Mouse (Mus musculus): ENCODE measurements around the gene Pros1. TPM values are rescaled to one million over a fixed set of nuclear protein-coding genes. Genes with fewer than 3 reads are reported as not detected.

Gene Pros1
- polyA plus RNA-seq, 1 experiment from 2014 or later, result 16.0 TPM

GRCm38 (mm10) chr16:62942418-62943410 lies 88.6 kb downstream of the Pros1 start:
- H3K4me1 ChIP-seq, result no peaks in the 10 kb centered on the region
- H3K27ac ChIP-seq (replicated peaks), result no peak overlapping the region
- no peak overlapping the region for H3K4me3 ChIP-seq
- ATAC-seq (ENCODE audit: extremely low read depth, insufficient number of reproducible peaks, low FRiP score, low TSS enrichment), result no peak
- H3K36me3 ChIP-seq, result no peaks in the 10 kb centered on the region
- no peak overlapping the region for H3K9ac ChIP-seq
- no peak overlapping the region for H3K4me2 ChIP-seq
- no peaks in the 10 kb centered on the region for H3K9me3 ChIP-seq
- no peaks in the 10 kb centered on the region for H3K27me3 ChIP-seq (replicated peaks)
- 75% methylated on average over 16 of the region's 16 CpGs for WGBS

DNA sequence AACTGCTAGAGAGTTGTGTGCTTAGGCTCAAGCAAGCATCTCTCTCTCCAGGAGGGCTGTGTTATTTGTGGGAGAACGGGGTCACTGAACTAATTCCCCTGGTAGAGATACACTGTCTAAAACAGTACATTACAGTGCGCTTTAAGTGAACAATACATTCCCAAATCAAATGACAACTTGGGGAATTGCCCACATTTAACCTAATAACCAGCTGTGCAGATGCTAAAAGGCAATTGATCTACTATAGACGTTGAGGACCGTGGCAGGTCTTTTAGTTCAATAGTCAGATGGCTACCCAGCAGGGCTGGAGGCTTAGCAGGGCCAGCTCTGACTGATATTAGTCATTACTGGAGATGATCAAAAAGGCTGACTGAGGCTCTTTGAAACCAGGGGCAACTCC lies 104.4 kb downstream of the Pros1 start:
- H3K4me1 ChIP-seq, result no peaks in the 10 kb centered on the region
- no peak overlapping the region for H3K27ac ChIP-seq (replicated peaks)
- H3K9ac ChIP-seq, result no peak overlapping the region
- H3K36me3 ChIP-seq, result no peaks in the 10 kb centered on the region
- 83% methylated on average over 4 of the region's 4 CpGs for WGBS
- ATAC-seq (ENCODE audit: extremely low read depth, insufficient number of reproducible peaks, low FRiP score, low TSS enrichment), result no peak
- no peak overlapping the region for H3K4me3 ChIP-seq
- H3K9me3 ChIP-seq, result no peaks in the 10 kb centered on the region
- no peak overlapping the region for H3K4me2 ChIP-seq
- no peaks in the 10 kb centered on the region for H3K27me3 ChIP-seq (replicated peaks)

GRCm38 (mm10) chr16:62964361-62964763 lies 110.3 kb downstream of the Pros1 start:
- H3K9ac ChIP-seq, result no peak overlapping the region
- no peak overlapping the region for H3K27ac ChIP-seq (replicated peaks)
- H3K4me1 ChIP-seq, result no peaks in the 10 kb centered on the region
- H3K36me3 ChIP-seq, result no peaks in the 10 kb centered on the region
- H3K4me3 ChIP-seq, result no peak overlapping the region
- no peaks in the 10 kb centered on the region for H3K27me3 ChIP-seq (replicated peaks)
- no peak for ATAC-seq (ENCODE audit: extremely low read depth, insufficient number of reproducible peaks, low FRiP score, low TSS enrichment)
- H3K4me2 ChIP-seq, result no peak overlapping the region
- 73% methylated on average over 6 of the region's 6 CpGs for WGBS
- H3K9me3 ChIP-seq, result no peaks in the 10 kb centered on the region

- no peak for ATAC-seq (ENCODE audit: extremely low read depth, insufficient number of reproducible peaks, low FRiP score, low TSS enrichment)
- Histone ChIP-seq H3K27me3 (replicated peaks) (no peaks in the 10 kb centered on the region), H3K4me3 (no peak overlapping the region), H3K4me2 (no peak overlapping the region), H3K27ac (replicated peaks) (no peak overlapping the region), H3K9me3 (no peaks in the 10 kb centered on the region), H3K9ac (no peak overlapping the region), H3K36me3 (no peaks in the 10 kb centered on the region), H3K4me1 (no peaks in the 10 kb centered on the region)
- WGBS, result 48% methylated on average over 1 of the region's 1 CpGs
These were observed 117.7 kb downstream of the Pros1 start for GRCm38 (mm10) chr16:62971673-62972332.

DNA sequence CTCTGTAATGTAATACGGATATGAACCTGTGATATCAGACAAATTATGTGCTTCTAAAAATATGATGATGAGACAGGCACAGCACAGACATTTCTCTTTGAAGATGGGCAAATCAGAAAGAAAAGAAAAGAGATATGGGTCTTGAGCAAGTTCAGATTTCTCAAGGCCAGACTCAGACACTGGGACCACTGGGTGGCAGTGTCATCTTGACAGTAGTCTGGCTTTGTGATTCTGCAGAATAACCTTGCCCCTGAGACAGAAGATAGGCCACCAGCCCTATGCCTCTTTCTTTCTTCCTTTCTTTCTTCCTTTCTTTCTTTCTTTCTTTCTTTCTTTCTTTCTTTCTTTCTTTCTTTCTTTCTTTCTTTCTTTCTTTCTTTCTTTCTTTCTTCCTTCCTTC lies 120.8 kb downstream of the Pros1 start:
- Histone ChIP-seq H3K4me2 (no peak overlapping the region), H3K4me3 (no peak overlapping the region), H3K27me3 (replicated peaks) (no peaks in the 10 kb centered on the region), H3K36me3 (no peaks in the 10 kb centered on the region), H3K9ac (no peak overlapping the region), H3K27ac (replicated peaks) (no peak overlapping the region), H3K9me3 (no peaks in the 10 kb centered on the region), H3K4me1 (no peaks in the 10 kb centered on the region)
- no peak for ATAC-seq (ENCODE audit: extremely low read depth, insufficient number of reproducible peaks, low FRiP score, low TSS enrichment)
- WGBS, result 57% methylated on average over 1 of the region's 1 CpGs

Small RNA genes lying within 50 kb of the gene (microRNA-seq; reads per million reads assigned to microRNA genes)
- gene Gm25986, result not detected

Other genes with a start within 250 kb of the Pros1 start
- 5.5 and 6.3 TPM in 2 replicates for gene Nsun3, start 67.5 kb upstream of the Pros1 start, polyA plus RNA-seq (2015; fragmentation: Nextera tagmentation; extraction: Ambion mirVana)
- 0.13 and 0.22 TPM in 2 replicates for gene Stx19, start 39.6 kb upstream of the Pros1 start, polyA plus RNA-seq (2015; fragmentation: Nextera tagmentation; extraction: Ambion mirVana)
- 10.4 and 10.6 TPM in 2 replicates for gene Arl13b, start 7.3 kb upstream of the Pros1 start, polyA plus RNA-seq (2015; fragmentation: Nextera tagmentation; extraction: Ambion mirVana)

Measured in heart, embryonic 13.5 days (tissue).